Mouse (Mus musculus): ENCODE data around the gene Batf. TPM values are rescaled to one million over a fixed set of nuclear protein-coding genes. Genes with fewer than 3 reads are reported as not detected.

Batf gene
- polyA plus RNA-seq, 1 experiment, result not detected

DNA sequence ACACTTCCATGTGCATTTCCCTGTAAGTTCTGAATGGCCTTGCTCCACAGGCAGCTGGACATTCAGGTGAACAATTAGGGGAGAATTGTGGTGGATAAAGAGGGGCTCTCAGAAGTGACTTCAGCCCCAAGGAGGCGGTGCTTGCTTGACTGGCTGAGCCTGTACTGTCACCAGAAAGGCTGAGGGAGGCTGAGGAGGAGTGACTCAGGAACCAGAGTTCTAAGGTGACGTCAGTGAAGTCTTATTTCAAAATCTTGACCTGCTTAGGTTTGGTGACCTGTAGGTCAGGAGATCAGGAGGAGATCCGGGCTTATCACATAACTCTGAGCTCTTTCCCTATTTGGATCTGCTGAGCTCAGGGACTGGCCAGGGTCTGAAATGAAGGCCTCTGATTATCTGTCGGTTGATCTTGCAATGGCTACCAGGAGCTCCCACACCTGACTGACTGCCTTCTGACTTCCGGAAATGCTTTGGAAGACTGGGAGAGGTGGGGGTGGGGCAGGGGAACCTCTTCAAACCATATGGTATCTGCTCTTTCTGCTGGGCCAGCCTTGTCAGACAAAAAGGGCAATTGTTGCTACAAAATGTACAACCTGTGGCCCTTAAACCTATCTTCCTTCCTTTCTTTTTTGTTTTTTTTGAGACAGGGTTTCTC, 68.3 kb downstream of the Batf start:
- WGBS, result 87% methylated on average over 5 of the region's 5 CpGs
- TF ChIP-seq POLR2A (IDR thresholded peaks at IDR 0.05; ENCODE audit: insufficient read depth, low read depth, low read length), result no peak
- no peak for TF ChIP-seq CTCF (IDR thresholded peaks at IDR 0.05; ENCODE audit: insufficient read depth, low read depth, low read length)
- no peaks in the 10 kb centered on the region for H3K4me1 ChIP-seq (ENCODE audit: control insufficient read depth, insufficient read depth, low read length)
- H3K27ac ChIP-seq (ENCODE audit: insufficient read depth, low read depth, low read length), result no peak overlapping the region
- no peak overlapping the region for H3K4me3 ChIP-seq (ENCODE audit: insufficient read depth, low read depth, low read length)

DNA sequence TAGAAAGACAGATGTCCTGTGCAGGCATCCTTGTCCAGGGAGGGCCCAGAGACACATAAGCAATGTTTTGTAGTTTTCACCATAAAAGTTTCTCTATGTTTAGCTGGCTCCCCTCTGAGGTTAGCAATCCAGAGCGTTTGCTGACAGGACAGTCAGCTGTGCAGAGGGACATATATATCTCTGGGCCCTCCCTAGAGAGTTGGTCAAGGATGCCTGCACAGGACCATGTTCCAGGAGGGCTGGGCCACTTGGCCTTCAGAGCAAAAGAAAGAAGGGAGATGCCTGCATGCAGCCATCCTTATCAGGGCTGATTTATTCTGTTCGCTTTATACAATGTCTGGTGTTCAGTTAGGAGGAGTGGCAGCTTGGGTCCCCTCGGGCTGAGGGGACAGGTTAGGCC, 70.0 kb downstream of the Batf start:
- WGBS, result 89% methylated on average over 3 of the region's 3 CpGs
- Histone ChIP-seq H3K4me1 (ENCODE audit: control insufficient read depth, insufficient read depth, low read length) (no peaks in the 10 kb centered on the region), H3K27ac (ENCODE audit: insufficient read depth, low read depth, low read length) (no peak overlapping the region), H3K4me3 (ENCODE audit: insufficient read depth, low read depth, low read length) (no peak overlapping the region)
- no peak for TF ChIP-seq CTCF (IDR thresholded peaks at IDR 0.05; ENCODE audit: insufficient read depth, low read depth, low read length)
- no peak for TF ChIP-seq POLR2A (IDR thresholded peaks at IDR 0.05; ENCODE audit: insufficient read depth, low read depth, low read length)

DNA sequence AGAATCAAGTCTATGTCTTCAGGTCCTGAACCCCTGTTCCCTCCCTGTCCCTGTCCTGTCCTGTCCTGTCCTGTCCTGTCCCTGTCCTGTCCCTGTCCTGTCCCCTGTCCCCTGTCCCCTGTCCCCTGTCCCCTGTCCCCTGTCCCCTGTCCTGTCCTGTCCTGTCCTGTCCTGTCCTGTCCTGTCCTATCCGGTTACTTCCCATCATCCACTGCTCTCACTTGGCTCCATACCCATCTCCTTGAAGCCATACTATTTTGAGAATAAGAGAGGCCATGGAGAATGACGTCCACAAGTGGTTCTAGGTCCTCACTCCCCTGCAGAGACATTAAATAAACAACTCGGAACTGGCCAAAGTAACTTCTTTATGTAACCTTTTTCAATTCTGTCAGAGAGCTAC, 70.6 kb downstream of the Batf start:
- no peak overlapping the region for H3K27ac ChIP-seq (ENCODE audit: insufficient read depth, low read depth, low read length)
- TF ChIP-seq CTCF (IDR thresholded peaks at IDR 0.05; ENCODE audit: insufficient read depth, low read depth, low read length) (no peak), POLR2A (IDR thresholded peaks at IDR 0.05; ENCODE audit: insufficient read depth, low read depth, low read length) (no peak)
- H3K4me3 ChIP-seq (ENCODE audit: insufficient read depth, low read depth, low read length), result no peak overlapping the region
- WGBS, result 76% methylated on average over 3 of the region's 3 CpGs
- H3K4me1 ChIP-seq (ENCODE audit: control insufficient read depth, insufficient read depth, low read length), result no peaks in the 10 kb centered on the region

Other genes with a start within 250 kb of the Batf start
- gene Fos, start 212.8 kb upstream of the Batf start, polyA plus RNA-seq (2012; ENCODE audit: insufficient read depth, insufficient read length, low replicate concordance, missing spikeins), result not detected in 2 replicates
- not detected in 2 replicates for gene Jdp2, start 87.6 kb upstream of the Batf start, polyA plus RNA-seq (2012; ENCODE audit: insufficient read depth, insufficient read length, low replicate concordance, missing spikeins)
- not detected in 2 replicates for gene Flvcr2, start 59.9 kb downstream of the Batf start, polyA plus RNA-seq (2012; ENCODE audit: insufficient read depth, insufficient read length, low replicate concordance, missing spikeins)
- gene Erg28, start 137.9 kb downstream of the Batf start, polyA plus RNA-seq (2012; ENCODE audit: insufficient read depth, insufficient read length, low replicate concordance, missing spikeins), result not detected in 2 replicates
- gene Ttll5, start 138.0 kb downstream of the Batf start, polyA plus RNA-seq (2012; ENCODE audit: insufficient read depth, insufficient read length, low replicate concordance, missing spikeins), result not detected in 2 replicates